Mouse (Mus musculus) gastrocnemius, postnatal 36 days (tissue): Measurements from ENCODE around the gene Ythdc1. TPM values are rescaled to one million over a fixed set of nuclear protein-coding genes. Genes with fewer than 3 reads are reported as not detected.

Experiments
- DNase-seq, 2 experiments: peaks; one replicate each; pipeline ENCODE4 v3.0.0; 2022
- intact Hi-C: fragments of 180-260 bp; cut with DNase I; formaldehyde crosslinking; loops from one replicate; pipeline ENCODE4 v1.15.1; 2025
- total RNA-seq, 2 experiments: library from RNA; stranded (reverse); gene quantifications; 2 replicates each; pipeline ENCODE4 v1.2.3; 2021

Gene Ythdc1
- total RNA-seq, 2 experiments from 2014 or later = 21.2 to 23.5 TPM

DNA sequence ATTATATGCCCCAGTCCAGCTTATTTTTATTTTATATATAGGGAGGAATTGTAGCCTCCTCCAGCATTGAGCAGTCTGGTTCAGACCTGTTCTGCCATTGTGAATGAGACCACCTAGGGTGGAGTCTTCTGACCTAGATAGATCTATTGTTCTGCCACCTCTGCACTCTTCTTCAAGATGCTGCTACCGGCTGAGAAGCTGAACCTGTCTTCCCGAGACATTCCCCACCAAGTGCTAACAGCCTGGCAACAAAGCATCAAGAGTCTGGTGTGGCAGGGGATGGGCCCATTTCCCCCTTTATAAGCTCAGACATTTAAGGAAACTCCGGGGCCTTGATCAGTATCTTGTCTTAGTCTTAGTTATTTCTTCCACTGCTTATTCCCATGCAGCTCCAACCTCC lies 54.3 kb downstream of the Ythdc1 start:
- no peak for DNase-seq
- intact Hi-C loops = no loop called here

GRCm38 (mm10) chr5:86871877-86872276 lies 67.9 kb downstream of the Ythdc1 start:
- no peak for DNase-seq
- intact Hi-C loops = no loop called here

Other genes starting within 250 kb of the Ythdc1 start
- gene Tmprss11f, start 171.8 kb upstream of the Ythdc1 start, total RNA-seq = not detected
- gene Tmprss11b, start 127.9 kb upstream of the Ythdc1 start, total RNA-seq = not detected
- not detected for gene Tmprss11e, start 58.4 kb upstream of the Ythdc1 start, total RNA-seq
- gene Ugt2b34, start 102.7 kb downstream of the Ythdc1 start, total RNA-seq = not detected
- gene Ugt2b1, start 122.3 kb downstream of the Ythdc1 start, total RNA-seq = not detected
- gene Ugt2b35, start 196.6 kb downstream of the Ythdc1 start, total RNA-seq = not detected